Mouse (Mus musculus) heart, postnatal 4 days (tissue): ENCODE measurements around the gene Elovl7. TPM values are rescaled to one million over a fixed set of nuclear protein-coding genes. Genes with fewer than 3 reads are reported as not detected.

Experiments used
- DNase-seq: peaks from one replicate; pipeline ENCODE4 v3.0.0; 2021
- total RNA-seq, 2 experiments: library from RNA; stranded (reverse); gene quantifications; 2 replicates each; pipeline ENCODE4 v1.2.3; 2021

Elovl7 gene
- total RNA-seq, 2 experiments from 2014 or later = 0.64 to 0.90 TPM

DNA sequence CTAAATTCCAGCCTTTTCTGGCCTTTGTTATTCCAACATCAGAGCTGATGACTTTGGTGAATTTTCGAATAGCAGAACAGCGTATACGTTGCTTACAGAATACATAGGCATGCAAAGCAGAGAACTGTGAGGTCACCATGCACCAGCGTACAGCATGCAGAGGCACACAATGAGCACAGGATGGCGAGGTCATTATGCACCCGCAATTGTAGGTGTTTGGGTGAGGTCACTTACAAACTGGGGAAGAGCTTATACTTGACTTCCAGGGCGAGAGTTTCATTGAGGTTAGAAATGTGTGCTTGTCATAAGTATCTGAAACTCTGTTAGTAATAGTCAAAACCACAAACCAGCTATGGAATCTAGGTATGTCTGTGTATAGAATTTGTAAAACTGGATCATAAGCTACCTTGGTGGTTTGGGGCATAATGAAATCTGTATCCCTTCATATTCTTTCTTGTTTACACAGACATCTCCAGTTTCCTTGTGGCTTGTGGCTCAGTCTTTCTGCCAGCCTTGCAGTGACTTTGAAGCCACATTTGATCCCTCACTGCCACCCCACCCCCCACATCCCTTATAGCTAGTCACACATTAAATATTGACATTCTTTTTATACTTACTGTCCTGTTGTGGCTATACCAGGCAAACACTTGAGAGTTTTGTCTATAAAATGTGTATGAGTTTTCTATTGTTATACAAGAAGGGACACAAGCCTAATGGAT is 88.9 kb downstream of the Elovl7 start:
- no peak for DNase-seq

DNA sequence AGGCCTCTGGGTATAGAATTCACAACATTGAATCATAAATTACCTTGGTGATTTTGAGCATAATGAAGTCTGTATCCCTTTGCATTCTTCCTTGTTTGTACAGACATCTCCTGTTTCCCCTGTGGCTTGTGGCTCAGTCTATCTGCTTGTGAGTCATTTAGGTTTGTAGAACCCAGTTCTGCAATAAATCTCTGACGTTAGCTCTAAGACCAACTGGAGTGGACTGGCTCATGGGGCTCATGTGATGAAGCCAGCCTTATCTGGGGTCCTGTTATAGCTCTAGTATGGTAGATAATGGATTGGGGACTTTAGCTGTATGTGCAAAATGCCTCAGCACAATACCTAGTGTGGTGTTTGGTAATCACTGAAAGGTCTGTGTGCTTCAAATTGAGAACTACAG is 89.6 kb downstream of the Elovl7 start:
- DNase-seq = no peak

DNA sequence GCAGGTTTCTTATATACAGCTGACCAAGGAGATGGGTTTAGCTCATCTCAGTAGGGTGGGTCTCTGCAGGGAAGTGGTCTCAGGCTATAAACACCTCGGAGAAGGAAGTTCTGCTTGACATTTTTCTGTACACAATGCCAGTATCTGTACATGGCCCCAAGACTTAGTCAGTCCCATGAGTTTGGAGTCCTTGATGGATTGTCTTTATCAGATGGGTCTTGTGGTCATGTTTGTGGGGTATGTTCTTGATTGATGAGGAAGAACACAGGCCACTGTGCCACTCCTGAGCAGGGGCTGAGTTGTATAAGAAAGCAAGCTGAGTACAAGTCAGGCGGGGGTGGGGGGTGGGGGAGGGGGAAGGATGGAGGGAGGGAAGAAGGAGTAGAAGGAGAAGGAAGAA is 90.5 kb downstream of the Elovl7 start:
- DNase-seq = no peak

DNA sequence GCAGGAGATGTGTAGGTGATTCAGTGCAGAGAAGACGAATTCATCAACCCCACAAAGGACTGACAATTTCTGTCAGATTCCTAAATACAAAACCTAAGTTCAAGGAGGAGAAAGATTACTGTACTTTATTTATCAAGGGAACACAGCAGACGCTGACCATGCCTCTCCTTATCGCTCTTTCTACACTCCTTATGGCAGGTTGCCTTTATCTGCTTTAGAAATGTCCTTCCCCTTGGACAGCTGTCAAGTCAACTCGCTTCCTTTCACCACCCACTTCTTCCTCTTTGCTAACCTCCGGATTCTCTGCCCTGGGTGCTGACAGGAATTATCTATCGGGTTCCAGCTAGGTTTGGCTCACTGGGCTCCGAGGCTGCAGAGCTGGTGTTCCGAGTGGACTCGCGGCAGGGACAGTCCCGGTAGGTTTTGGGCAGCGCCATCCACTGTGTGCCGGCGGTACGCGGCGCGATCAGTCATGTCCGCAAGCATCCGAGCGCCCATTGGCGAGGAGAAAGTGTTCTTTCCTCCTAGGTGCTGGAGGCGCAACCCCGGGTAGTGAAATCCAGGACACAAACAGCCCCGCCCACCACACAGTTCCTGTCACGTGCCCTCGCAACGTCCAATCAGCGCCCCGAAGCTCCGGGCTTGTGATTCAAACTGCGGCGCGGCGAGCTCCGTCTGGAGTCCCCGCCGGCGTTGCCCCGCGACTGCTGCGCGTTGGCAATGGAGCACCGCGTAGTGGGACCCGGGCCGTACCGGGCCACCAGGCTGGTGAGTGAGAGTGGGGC is 101.7 kb downstream of the Elovl7 start, which contains the start of gene Depdc1b:
Gene Depdc1b (plus strand): TSS at position 631 of the 785 bp plus-strand sequence.
- peak; percentile 97 for DNase-seq

DNA sequence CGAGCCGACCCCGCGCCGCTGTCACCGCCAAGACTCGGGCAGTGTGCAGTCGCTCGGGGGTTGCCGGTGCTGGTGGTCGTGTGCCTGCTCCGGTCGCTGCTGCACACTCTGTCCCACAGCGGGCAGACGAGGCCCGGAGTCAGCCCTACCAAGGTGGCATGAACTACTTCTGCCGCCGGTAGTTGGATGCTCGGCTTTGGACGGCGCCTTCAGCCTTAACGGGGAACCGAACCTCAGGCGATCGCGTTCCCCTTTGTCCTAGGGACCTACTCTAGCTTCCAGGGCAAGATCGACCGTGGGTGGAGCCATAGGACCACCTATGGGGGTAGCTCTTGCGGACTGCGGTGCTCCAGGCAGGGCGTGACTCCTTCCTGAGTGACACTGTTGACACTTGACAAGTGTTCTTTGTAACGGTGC is 102.3 kb downstream of the Elovl7 start:
- DNase-seq = peak; percentile 15

DNA sequence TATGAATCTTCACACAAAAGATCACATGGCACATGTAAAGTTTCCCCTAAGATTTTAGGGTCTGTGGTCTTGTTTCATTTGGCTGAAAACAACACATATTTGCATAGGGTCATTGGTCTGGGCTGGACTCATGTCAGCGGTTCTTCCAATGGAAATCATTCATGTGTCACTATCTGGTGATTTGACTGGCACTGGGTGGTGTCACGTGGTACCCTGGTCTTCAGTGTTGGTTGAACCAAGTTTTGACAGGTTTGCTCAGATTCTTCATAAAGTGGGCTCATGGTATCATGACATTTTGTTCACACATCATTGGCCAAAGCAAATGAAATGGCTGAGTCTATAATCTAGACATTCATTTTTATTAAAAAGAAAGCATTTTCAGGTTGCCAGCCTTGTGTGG is 103.2 kb downstream of the Elovl7 start:
- DNase-seq = no peak

DNA sequence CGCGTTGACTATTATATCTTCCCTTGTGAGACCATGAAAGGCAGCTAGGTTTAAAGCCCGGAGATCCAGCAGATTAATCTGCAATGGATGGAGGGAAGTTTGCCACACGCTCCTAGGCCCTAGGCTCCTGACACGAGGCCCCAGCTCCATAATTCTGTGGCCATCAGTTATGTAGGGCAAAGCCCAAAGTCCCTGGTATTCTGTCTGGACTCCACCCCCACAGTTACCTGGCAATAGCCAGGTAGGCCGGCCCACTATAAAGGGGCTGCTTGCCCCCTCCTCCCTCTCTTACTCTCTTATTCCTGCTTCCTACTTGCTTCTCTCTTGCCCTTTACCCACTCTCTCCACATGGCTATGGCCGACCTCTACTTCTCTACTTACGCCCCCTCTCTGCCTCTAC is 104.8 kb downstream of the Elovl7 start:
- DNase-seq = no peak

DNA sequence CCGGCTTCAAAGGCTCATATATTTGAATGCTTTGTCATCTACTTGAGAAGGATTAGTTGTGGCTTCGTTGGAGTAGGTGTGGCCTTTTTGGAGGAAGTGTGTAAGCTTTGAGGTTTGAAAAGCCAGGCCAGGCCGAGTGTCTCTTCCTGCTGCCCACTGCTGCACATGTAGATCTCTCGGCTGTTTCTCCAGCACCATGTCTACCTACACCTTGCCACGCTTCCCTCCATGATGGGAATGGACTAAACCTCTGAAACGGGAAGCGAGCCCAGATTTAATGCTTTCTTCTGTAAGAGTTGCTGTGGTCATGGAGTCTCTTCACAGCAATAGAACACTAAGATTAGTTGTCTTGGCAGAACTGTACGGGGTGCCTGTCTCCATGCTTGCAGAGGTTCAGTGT is 106.0 kb downstream of the Elovl7 start:
- no peak for DNase-seq

DNA sequence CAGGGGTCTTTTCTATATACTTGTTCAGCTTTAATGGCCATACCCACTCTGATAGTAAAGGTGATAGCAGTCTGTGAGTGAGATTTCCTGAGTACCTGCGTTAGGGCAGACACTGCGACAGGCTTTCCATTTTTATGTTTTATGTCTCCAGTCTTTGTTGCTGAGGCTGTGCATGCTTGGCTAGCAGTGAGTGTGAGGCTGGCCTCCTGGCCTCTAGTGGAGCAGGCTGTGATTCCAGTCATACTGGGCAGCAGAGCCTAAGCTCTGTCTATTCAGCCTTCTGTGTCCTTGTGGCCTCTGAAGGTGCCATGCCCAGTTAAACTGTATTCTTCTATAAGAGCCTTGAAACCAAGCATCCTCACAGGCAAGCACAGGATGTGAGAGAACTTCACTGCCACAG is 108.3 kb downstream of the Elovl7 start:
- no peak for DNase-seq

DNA sequence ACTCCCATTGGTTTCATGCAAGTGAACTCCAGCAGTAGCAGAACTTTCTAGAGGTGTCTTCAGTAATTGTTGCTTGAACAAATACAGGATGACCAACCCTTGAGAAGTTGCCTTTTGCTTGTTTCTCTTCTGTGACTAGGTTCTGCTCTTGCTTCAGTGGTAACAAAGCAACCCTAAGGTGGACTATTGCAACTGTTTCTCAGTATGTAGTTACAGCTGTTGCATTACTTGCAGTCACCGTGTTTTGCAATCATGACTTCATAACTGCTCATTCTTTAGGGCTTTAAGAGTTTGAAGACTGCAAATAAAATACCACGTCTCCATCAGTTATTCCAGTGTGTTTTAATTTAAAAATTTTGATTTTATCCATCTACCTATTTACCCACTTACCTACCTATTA is 109.1 kb downstream of the Elovl7 start:
- no peak for DNase-seq

DNA sequence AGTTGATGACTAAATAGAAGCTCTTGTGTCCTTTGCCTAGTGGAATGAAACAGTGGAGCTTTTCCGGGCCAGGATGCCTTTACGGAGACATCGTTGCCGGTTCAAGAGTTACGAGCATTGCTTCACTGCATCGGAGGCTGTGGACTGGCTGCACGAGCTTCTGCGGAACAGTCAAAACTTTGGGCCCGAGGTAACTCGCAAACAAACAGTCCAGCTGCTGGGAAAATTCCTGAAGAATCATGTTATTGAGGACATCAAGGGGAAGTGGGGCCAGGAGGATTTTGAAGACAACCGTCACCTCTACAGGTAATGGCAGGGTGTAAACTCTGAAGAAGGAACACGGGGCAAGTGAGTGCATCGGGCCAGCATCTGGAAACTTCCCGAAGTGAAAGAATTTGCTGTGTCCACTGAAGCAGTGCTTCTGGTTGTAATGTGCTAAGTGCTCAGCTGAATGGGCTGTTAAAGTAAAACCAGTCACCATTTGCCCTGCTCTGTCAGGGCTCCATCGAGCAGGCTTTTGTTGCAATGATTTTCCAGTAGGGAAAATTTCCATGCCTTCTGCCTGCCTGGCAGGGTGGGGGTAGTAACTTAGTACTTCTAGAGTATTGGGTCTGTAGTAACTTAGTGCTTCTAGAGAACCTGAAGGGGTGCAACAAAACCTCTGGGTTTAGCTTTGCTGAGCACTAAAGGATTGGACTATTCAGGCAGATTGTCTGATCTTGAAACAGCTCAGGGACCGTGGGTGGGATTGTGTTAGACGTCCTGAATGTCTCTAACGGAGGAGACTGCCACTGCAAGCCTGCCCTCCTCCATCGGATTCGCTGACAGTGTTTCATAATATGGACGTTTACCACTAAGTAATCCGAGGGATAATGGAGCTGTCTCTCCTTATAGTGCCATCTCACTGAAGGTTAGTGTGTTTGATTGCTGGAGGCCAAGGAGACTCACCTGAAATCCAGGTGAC is 109.9 kb downstream of the Elovl7 start:
- no peak for DNase-seq

DNA sequence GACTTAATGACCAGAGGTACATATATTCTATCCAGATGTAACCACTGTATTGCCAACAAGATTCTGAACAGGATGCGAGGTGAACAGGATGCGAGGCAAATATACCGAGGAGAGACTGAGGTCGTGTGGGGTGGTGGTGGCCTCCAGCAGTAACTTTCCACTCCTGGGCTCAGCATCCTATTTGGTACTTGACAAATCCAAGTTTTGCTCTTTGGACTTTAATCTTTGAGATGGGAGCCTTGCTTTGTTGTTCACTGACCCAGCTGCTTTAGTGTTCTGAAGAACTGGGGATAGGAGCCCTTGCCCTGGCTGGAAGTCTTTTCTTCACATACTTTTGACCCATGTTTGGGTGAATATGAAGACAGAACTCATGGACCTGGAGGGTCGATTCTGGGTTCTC is 111.7 kb downstream of the Elovl7 start:
- DNase-seq = no peak

DNA sequence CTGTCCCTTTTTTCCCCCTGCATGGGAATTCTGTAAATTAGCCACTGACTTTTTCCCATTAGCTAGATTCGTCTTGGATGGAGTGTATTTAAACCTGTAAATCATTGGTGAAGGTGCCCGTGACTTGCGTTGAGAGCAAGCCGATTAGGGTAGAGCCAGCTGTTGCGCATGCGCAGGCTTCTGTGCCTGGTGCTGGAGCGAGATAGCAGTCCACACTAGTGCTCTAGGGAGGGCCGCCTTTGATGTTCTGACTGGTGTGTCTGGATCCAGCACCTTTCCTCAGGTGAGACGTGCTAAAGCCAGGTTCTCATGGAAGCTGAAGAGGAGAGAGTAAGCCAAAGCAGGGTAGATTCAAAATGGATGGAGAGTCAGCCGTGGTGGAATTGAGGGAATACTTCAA is 112.1 kb downstream of the Elovl7 start:
- no peak for DNase-seq

DNA sequence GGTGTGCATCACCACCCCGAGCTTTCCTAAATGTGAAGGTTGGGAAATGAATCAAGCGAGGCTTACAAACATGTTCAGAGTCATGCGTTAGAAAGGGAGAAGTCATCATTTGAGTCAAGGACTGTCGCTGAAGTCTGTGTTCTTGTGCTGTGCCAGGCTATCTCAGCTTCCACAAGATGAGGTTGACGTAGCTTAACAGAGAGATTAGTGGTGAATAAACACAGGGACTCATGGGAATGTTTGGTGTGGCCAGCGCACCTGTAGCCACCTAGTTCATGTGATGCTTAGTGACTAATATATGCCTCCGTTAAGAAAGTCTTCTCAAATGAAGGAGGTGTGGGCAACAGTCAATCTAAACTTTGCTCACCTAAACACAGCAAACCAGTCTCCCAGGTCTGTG is 112.8 kb downstream of the Elovl7 start:
- DNase-seq = no peak

DNA sequence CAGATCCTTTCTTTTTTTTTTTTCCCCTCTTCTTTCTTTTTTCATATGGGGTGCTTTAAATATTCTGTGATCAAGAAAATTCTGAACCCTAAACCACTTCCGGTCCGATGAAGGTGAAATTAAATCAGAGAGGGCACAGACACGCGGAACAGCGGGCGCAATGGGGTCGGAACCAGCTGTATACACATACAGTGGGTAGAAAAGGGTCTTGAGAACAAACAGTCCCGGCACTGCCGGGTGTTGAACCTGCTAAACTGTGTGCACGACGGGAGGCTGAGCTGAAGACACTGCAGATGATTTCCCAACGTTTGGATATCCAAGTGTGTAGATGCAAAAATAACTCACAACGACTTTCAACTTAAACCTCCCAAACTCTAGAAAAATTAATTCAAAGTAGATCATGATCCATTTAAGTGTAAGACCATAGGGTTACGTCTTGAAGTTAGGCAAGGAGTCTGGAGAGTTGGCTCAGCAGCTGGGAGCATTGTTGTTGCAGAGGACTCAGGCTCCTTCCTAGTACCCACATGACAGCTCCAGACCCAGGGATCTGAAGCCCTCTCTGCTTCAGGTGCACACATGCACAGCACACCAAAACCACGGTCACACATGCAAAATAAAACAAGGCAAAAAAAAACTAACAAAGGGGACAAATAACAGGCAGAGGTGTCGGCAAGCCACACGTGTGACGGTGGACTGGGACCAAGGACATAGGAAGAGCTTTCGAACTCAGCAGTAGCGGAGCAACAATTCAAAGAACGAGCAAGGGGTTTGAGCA is 114.4 kb downstream of the Elovl7 start:
- no peak for DNase-seq

DNA sequence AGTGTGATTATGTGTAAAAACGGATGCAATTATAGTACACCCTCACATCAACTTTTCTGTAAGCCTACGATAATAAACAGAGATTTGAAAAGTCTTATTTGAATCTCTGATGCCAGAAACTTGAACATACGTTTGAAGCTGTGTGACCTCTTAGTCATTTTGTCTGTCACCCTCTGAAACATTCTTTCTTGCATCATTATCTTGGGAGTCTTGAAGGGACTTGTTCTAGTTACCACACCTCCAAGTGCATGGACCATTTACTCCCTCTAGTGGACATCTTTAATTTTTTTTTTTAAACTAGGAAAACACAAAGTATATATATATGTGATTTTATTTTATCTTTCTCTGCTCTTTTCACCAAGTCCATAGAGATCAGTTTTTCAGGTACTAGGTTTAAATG is 115.5 kb downstream of the Elovl7 start:
- DNase-seq = no peak

Other genes starting within 250 kb of the Elovl7 start
- gene Smim15, start 170.0 kb upstream of the Elovl7 start, total RNA-seq = 10 to 100 TPM; 21.4 to 25.3 TPM
- gene Ndufaf2, start 55.8 kb upstream of the Elovl7 start, total RNA-seq = 10 to 100 TPM; 23.4 to 23.9 TPM
- 10 to 100 TPM; 15.5 to 18.3 TPM for gene Ercc8, start 55.7 kb upstream of the Elovl7 start, total RNA-seq
- 1 to 10 TPM; 4.7 to 8.2 TPM for gene Depdc1b, start 101.9 kb downstream of the Elovl7 start, total RNA-seq
- gene Pde4d, start 235.5 kb downstream of the Elovl7 start, total RNA-seq = 10 to 100 TPM; 57.1 to 61.1 TPM